Mouse (Mus musculus) adrenal gland, postnatal 4 days (tissue): ENCODE measurements at regions not wholly inside any gene's neighbourhood (a gene's known extent, or its start where the extent isn't known, plus 50 kb on each side); places are given as distances from the start of the nearest gene placed in this dataset.

ENCODE experiments used
- DNase-seq, 2 experiments: peaks; one replicate each; pipeline ENCODE4 v3.0.0; 2021 to 2022; ENCODE audit warnings: low spot score in 2 of 2, mixed read lengths in 2 of 2

GRCm38 (mm10) chr12:94468609-94469008 lies 1223.4 kb upstream of the Flrt2 start:
- no peak for DNase-seq

GRCm38 (mm10) chr12:94469850-94470249 lies 1222.2 kb upstream of the Flrt2 start:
- DNase-seq, result no peak

- no peak for DNase-seq
These were observed 1221.0 kb upstream of the Flrt2 start for GRCm38 (mm10) chr12:94470981-94471380.

- DNase-seq, result no peak
These were observed 1203.3 kb upstream of the Flrt2 start for GRCm38 (mm10) chr12:94488721-94489120.

GRCm38 (mm10) chr12:94508099-94508498 lies 1183.9 kb upstream of the Flrt2 start:
- DNase-seq, result no peak

- DNase-seq, result no peak
These were observed 1182.2 kb upstream of the Flrt2 start for GRCm38 (mm10) chr12:94509855-94510254.

- DNase-seq, result no peak
These were observed 1147.3 kb upstream of the Flrt2 start for GRCm38 (mm10) chr12:94544706-94545105.

- DNase-seq, result no peak
These were observed 1131.4 kb upstream of the Flrt2 start for GRCm38 (mm10) chr12:94560374-94561194.

- no peak for DNase-seq
These were observed 1117.0 kb upstream of the Flrt2 start for GRCm38 (mm10) chr12:94574981-94575380.

GRCm38 (mm10) chr12:94580345-94580744 lies 1111.7 kb upstream of the Flrt2 start:
- DNase-seq, result no peak

GRCm38 (mm10) chr12:94584309-94584708 lies 1107.7 kb upstream of the Flrt2 start:
- no peak for DNase-seq

GRCm38 (mm10) chr12:94587031-94587430 lies 1105.0 kb upstream of the Flrt2 start:
- DNase-seq, result no peak

- no peak for DNase-seq
These were observed 1103.4 kb upstream of the Flrt2 start for GRCm38 (mm10) chr12:94588599-94588998.

- DNase-seq, result no peak
These were observed 1103.0 kb upstream of the Flrt2 start for GRCm38 (mm10) chr12:94589033-94589432.

- no peak for DNase-seq
These were observed 1086.5 kb upstream of the Flrt2 start for GRCm38 (mm10) chr12:94605566-94605965.

GRCm38 (mm10) chr12:94636555-94636954 lies 1055.5 kb upstream of the Flrt2 start:
- no peak for DNase-seq

- DNase-seq, result no peak
These were observed 1051.9 kb upstream of the Flrt2 start for GRCm38 (mm10) chr12:94640153-94640552.

GRCm38 (mm10) chr12:94645302-94645701 lies 1046.7 kb upstream of the Flrt2 start:
- no peak for DNase-seq

- DNase-seq, result no peak
These were observed 1022.0 kb upstream of the Flrt2 start for GRCm38 (mm10) chr12:94670035-94670434.

- DNase-seq, result no peak
These were observed 1017.1 kb upstream of the Flrt2 start for GRCm38 (mm10) chr12:94674925-94675324.

GRCm38 (mm10) chr12:94691341-94692029 lies 1000.5 kb upstream of the Flrt2 start:
- no peak for DNase-seq

- no peak for DNase-seq
These were observed 960.6 kb upstream of the Flrt2 start for GRCm38 (mm10) chr12:94731391-94731790.

GRCm38 (mm10) chr12:94733179-94733578 lies 958.8 kb upstream of the Flrt2 start:
- DNase-seq, result no peak
